Mouse (Mus musculus) cerebellum, adult (tissue): ENCODE results near the gene Csn2.

Source experiments
- ATAC-seq: cut with Nextera tagmentation; 2 replicates; pipeline ENCODE4 v1.9.2; 2017; ENCODE audit warnings: mild to moderate bottlenecking, moderate library complexity, mixed read lengths; ENCODE audit not compliant: insufficient number of reproducible peaks, low FRiP score, low TSS enrichment

Csn2 gene

GRCm38 (mm10) chr5:87699530-87699929 is at the start of gene Csn2:
Gene Csn2, minus strand, starts transcription at chr5:87699630.
- ATAC-seq, result no peak

- ATAC-seq, result no peak
Observed at GRCm38 (mm10) chr5:87734821-87735220, 35.4 kb upstream of the Csn2 start.

DNA sequence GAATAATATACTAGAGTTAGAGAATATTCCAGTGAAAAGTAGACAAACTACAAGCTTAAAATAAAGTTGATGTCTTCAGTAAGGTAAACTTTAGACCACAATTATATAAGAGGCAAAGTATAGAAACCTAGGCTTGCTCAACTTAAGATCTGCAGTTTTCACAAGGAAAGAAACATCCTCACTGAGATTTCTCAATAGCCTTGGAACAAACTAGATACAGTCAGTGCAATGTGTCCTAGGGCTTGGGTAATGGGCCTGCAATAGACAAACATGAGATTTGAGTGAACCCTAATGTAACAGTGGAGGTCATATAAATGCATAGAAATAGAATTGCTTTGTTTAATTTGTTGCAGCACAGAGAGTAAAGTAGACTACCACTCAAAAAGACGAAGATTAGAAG is 6.5 kb upstream of the Csn2 start:
- no peak for ATAC-seq

DNA sequence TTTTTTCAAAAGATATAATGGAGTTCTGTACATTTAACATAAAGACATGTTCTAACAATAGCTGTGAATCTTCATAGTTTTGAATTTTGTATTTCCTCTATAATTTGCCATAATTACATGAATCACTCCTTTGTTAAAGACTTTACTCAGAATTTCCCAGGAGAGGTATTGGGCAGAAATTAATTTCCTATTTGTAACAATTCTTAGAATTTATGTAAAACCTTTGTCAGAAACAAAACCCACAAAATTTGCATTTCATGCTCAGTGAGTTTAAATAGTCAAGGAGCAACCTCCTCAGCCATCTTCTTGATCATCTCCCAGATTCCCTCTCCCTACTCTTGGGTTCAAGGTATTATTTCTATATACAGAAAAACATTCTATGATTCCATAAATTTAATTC is 33.5 kb downstream of the Csn2 start, which contains the start of gene Csn1s1:
Gene Csn1s1 (plus strand): TSS at position 301 of the 400 bp plus-strand sequence.
- ATAC-seq, result no peak

GRCm38 (mm10) chr5:87642787-87643186 is 56.6 kb downstream of the Csn2 start:
- ATAC-seq, result no peak
